In the genomic region with DNA sequence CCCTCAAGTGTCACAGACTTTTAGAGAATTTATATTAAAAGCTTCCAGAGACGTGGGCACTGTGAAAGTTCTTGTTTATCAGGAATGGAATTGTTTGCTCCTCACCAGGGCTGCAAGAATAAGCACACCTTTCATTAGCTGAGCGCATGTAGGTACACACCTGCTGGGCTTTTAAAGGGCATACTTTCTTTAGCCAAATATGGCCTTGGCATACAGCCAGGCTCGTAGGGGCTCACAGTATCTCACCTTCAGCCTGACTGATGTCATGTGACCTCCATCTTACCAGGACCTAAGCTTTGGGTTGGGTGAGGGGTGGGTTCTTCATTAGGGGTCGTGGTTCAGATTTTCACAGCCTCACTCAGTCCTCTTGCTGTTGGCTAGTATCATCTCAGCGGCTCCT, we compare ENCODE assay signal across 27 mouse cellular contexts. TPM values are rescaled to one million over a fixed set of nuclear protein-coding genes. Genes with fewer than 3 reads are reported as not detected.
DNase-seq lines count a peak whose midpoint lies in the region; ATAC-seq and TF ChIP-seq lines count a peak whose summit lies in the region.
"Had no signal": no experiment of that assay in that cellular context is flagged by ENCODE, and none has a peak within 500 bp of the region (broad histone marks: within the 10 kb centered on the region; RNA-seq: fewer than 3 reads in every experiment).

No protein-coding gene starts in this region.

- TF ChIP-seq CTCF in stomach, postnatal 0 days (IDR thresholded peaks at IDR 0.05; ENCODE audit: low read depth) = no peak
- no peak for TF ChIP-seq CTCF in thymus, adult 2 months (IDR thresholded peaks at IDR 0.05; ENCODE audit: borderline replicate concordance, control insufficient read depth, extremely low read depth, insufficient read depth, low read length, poor library complexity)

- H3K27me3 ChIP-seq in stomach, postnatal 0 days (ENCODE audit: control insufficient read depth, insufficient read depth, low read length) = no peaks in the 10 kb centered on the region
- H3K27me3 ChIP-seq in forebrain, embryonic 13.5 days = no peaks in the 10 kb centered on the region
- no peaks in the 10 kb centered on the region for H3K27me3 ChIP-seq in thymus, adult 2 months (ENCODE audit: control insufficient read depth, insufficient read depth, low read length)
- H3K27me3 ChIP-seq: CH12.LX; embryonic facial prominence, embryonic 15.5 days; forebrain, embryonic 12.5 days; hindbrain, embryonic 13.5 days; liver, embryonic 12.5 days; midbrain, embryonic 12.5 days; neural tube, embryonic 12.5 days had no signal

- H3K9ac ChIP-seq in stomach, postnatal 0 days (ENCODE audit: low read length) = no peak overlapping the region
- no peak overlapping the region for H3K9ac ChIP-seq in forebrain, embryonic 13.5 days
- H3K9ac ChIP-seq: embryonic facial prominence, embryonic 15.5 days; forebrain, embryonic 12.5 days; heart, embryonic 12.5 days; hindbrain, embryonic 13.5 days; liver, embryonic 12.5 days; liver, postnatal 0 days; midbrain, embryonic 12.5 days; neural tube, embryonic 12.5 days had no signal

- no peak for TF ChIP-seq POLR2A in thymus, adult 2 months (IDR thresholded peaks at IDR 0.05; ENCODE audit: control insufficient read depth, extremely low read depth, insufficient read depth, low read length, poor library complexity)

- H3K4me2 ChIP-seq in stomach, postnatal 0 days (replicated peaks; ENCODE audit: low read depth) = no peak overlapping the region
- no peak overlapping the region for H3K4me2 ChIP-seq in forebrain, embryonic 13.5 days
- H3K4me2 ChIP-seq: embryonic facial prominence, embryonic 15.5 days; forebrain, embryonic 12.5 days; heart, embryonic 12.5 days; hindbrain, embryonic 13.5 days; liver, embryonic 12.5 days; midbrain, embryonic 12.5 days; neural tube, embryonic 12.5 days had no signal

- no peaks in the 10 kb centered on the region for H3K4me1 ChIP-seq in stomach, postnatal 0 days (replicated peaks; ENCODE audit: control insufficient read depth, insufficient read depth)
- H3K4me1 ChIP-seq in forebrain, embryonic 13.5 days = no peaks in the 10 kb centered on the region
- H3K4me1 ChIP-seq in thymus, adult 2 months (replicated peaks; ENCODE audit: control insufficient read depth, insufficient read depth, low read length) = no peaks in the 10 kb centered on the region
- H3K4me1 ChIP-seq: embryonic facial prominence, embryonic 10.5 days; embryonic facial prominence, embryonic 15.5 days; forebrain, embryonic 12.5 days; liver, embryonic 12.5 days; midbrain, embryonic 12.5 days; neural tube, embryonic 12.5 days had no signal

- 0 out of 2 replicates have a peak, but pooled peaks have one; percentile 20 for ATAC-seq in cerebellum, adult (ENCODE audit: insufficient number of reproducible peaks, low FRiP score, low TSS enrichment)
- ATAC-seq in stomach, postnatal 0 days (ENCODE audit: low FRiP score, low TSS enrichment) = no peak
- no peak for ATAC-seq in forebrain, embryonic 13.5 days
- ATAC-seq: intestine, embryonic 16.5 days; liver, embryonic 12.5 days; liver, postnatal 0 days had no signal

- H3K36me3 ChIP-seq in stomach, postnatal 0 days (ENCODE audit: control insufficient read depth, insufficient read depth, low read length) = no peaks in the 10 kb centered on the region
- H3K36me3 ChIP-seq in forebrain, embryonic 13.5 days (ENCODE audit: poor library complexity, severe bottlenecking) = no peaks in the 10 kb centered on the region
- H3K36me3 ChIP-seq in thymus, adult 2 months (ENCODE audit: control insufficient read depth, insufficient read depth, low read length) = no peaks in the 10 kb centered on the region
- H3K36me3 ChIP-seq: embryonic facial prominence, embryonic 10.5 days; embryonic facial prominence, embryonic 15.5 days; forebrain, embryonic 12.5 days; G1E; heart, embryonic 12.5 days; hindbrain, embryonic 13.5 days; liver, embryonic 12.5 days; midbrain, embryonic 12.5 days; neural tube, embryonic 12.5 days had no signal

- no peaks in the 10 kb centered on the region for H3K9me3 ChIP-seq in stomach, postnatal 0 days (ENCODE audit: control insufficient read depth, low read length)
- no peaks in the 10 kb centered on the region for H3K9me3 ChIP-seq in forebrain, embryonic 13.5 days (replicated peaks)
- H3K9me3 ChIP-seq: embryonic facial prominence, embryonic 10.5 days; embryonic facial prominence, embryonic 15.5 days; forebrain, embryonic 12.5 days; G1E; heart, embryonic 12.5 days; liver, embryonic 12.5 days; midbrain, embryonic 12.5 days; neural tube, embryonic 12.5 days had no signal

- DNase-seq in cerebellum, postnatal 4 days (ENCODE audit: low spot score in 2 of 2) = no peak
- peak; percentile 12 to 32 for DNase-seq in cerebellum, adult 18-20 months
- DNase-seq in cerebellum, postnatal 10 days = peak; percentile 48 to 52
- DNase-seq in stomach, postnatal 0 days (ENCODE audit: low spot score) = peak; percentile 44
- DNase-seq in thymus, adult 2 months = no peak
- DNase-seq in frontal cortex, postnatal 14 days (ENCODE audit: low spot score in 2 of 2) = no peak
- DNase-seq: heart, postnatal 4 days; kidney, adult 9 months; kidney, postnatal 10 days; liver, postnatal 0 days; lung, postnatal 36 days; thymus, postnatal 25 days had no signal

- H3K4me3 ChIP-seq in stomach, postnatal 0 days (ENCODE audit: low read depth, low read length) = no peak overlapping the region
- no peak overlapping the region for H3K4me3 ChIP-seq in forebrain, embryonic 13.5 days
- no peak overlapping the region for H3K4me3 ChIP-seq in thymus, adult 2 months (ENCODE audit: control insufficient read depth, insufficient read depth, low read length)
- H3K4me3 ChIP-seq: embryonic facial prominence, embryonic 10.5 days; embryonic facial prominence, embryonic 15.5 days; forebrain, embryonic 12.5 days; heart, embryonic 12.5 days; hindbrain, embryonic 13.5 days; liver, embryonic 12.5 days; megakaryocyte, embryonic 14.5 days; midbrain, embryonic 12.5 days; myocyte; neural tube, embryonic 12.5 days had no signal

- no peak overlapping the region for H3K27ac ChIP-seq in stomach, postnatal 0 days (replicated peaks)
- no peak overlapping the region for H3K27ac ChIP-seq in forebrain, embryonic 13.5 days
- H3K27ac ChIP-seq in thymus, adult 2 months (ENCODE audit: control insufficient read depth, insufficient read depth, low read length) = no peak overlapping the region
- H3K27ac ChIP-seq: embryonic facial prominence, embryonic 10.5 days; embryonic facial prominence, embryonic 15.5 days; forebrain, embryonic 12.5 days; hindbrain, embryonic 13.5 days; liver, embryonic 12.5 days; midbrain, embryonic 12.5 days; neural tube, embryonic 12.5 days had no signal

- 46% methylated on average over 5 of the region's 5 CpGs for WGBS in stomach, postnatal 0 days
- 75% methylated on average over 5 of the region's 5 CpGs for WGBS in forebrain, embryonic 13.5 days
- 89% methylated on average over 5 of the region's 5 CpGs for WGBS in thymus, adult 2 months

- TF ChIP-seq EP300 in stomach, postnatal 0 days (optimal IDR thresholded peaks at IDR 0.05) = no peak

RNA-seq across cellular contexts. Expression of a gene that starts 56.7 kb away (rescaled TPM):
- polyA plus RNA-seq in stomach, postnatal 0 days (2015; fragmentation: Nextera tagmentation; extraction: Ambion mirVana) = 1.4 TPM in 2 replicates
- 12.1 and 12.8 TPM in 2 replicates for polyA plus RNA-seq in forebrain, embryonic 13.5 days (2015; fragmentation: Nextera tagmentation; extraction: Ambion mirVana)
- 2.3 and 2.6 TPM in 2 replicates for polyA plus RNA-seq in thymus, adult 2 months (2012; rRNA removed)

Comparison
In these comparisons a context has a peak if more than half of its experiments do, and no peak if none do; other contexts are left out.
1. DNase-seq: peak in cerebellum, adult 18-20 months (2 of 2), cerebellum, postnatal 10 days (2 of 2) and stomach, postnatal 0 days (single experiment); none in cerebellum, postnatal 4 days (0 of 2), thymus, adult 2 months (single experiment) and frontal cortex, postnatal 14 days (0 of 2).